ENCODE assay signal across 16 mouse cellular contexts in the genomic region with DNA sequence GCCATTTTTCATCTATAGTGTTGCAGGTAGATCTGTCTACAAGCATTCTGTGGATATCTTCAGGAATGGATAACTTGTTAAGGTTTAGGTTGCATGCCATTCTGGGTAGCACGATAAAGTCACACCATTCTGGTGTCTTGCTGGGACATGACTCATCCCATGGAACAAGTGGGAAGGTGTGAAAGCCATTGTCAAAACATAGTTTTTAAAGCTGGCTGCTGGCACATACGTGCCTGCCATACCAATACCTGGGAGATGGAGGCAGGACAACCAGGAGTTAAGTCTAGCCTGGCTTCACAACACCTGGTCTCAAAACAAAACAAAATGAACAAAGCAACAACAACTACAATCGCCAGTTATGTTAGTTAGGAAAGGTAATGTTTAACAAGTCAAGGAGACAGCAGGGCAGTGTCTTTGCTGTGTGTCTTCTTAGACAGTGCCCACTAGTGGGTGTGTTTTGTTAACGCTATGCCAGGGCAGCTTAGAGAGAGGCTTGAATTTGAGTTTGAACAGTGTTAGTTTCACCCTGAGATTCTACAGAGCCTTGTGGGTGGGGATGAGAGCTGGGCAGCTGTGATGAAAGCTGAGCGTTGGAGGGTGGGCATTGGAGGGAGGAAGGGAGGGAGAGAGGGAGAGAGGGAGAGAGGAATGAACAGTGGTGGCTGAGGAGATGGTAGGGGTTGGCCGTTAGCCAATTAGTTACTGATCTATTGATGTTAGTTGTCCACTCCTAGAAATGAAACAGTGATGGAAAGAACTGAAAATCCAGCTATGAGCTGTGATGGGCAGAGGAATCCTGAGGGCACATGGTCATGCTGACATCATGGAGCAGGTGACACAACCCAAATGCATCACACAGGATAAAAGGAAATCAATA. TPM values are rescaled to one million over a fixed set of nuclear protein-coding genes. Genes with fewer than 3 reads are reported as not detected.
A peak's percentile ranks its signal among the peaks of the same experiment; 100 is the strongest.
DNase-seq lines count a peak whose midpoint lies in the region; ATAC-seq lines count a peak whose summit lies in the region.
"Had no signal": no experiment of that assay in that cellular context is flagged by ENCODE, and none has a peak within 500 bp of the region (broad histone marks: within the 10 kb centered on the region; RNA-seq: fewer than 3 reads in every experiment).

No protein-coding gene starts in this region.

- no peaks in the 10 kb centered on the region for H3K27me3 ChIP-seq in kidney, embryonic 16.5 days (ENCODE audit: insufficient read depth, low read length)
- H3K27me3 ChIP-seq: midbrain, embryonic 15.5 days; neural tube, embryonic 12.5 days had no signal

- peak; percentile 61; the same call in 1 of the 2 replicates for ATAC-seq in kidney, embryonic 16.5 days (ENCODE audit: low FRiP score, low TSS enrichment)
- ATAC-seq: midbrain, embryonic 15.5 days had no signal

- H3K27ac ChIP-seq in kidney, embryonic 16.5 days (ENCODE audit: low read length) = no peak overlapping the region
- H3K27ac ChIP-seq: gastrocnemius, adult 2 months; heart, embryonic 10.5 days; hindbrain, embryonic 10.5 days; liver, embryonic 15.5 days; macrophage; midbrain, embryonic 15.5 days; neural tube, embryonic 12.5 days had no signal

- no peak overlapping the region for H3K4me3 ChIP-seq in kidney, embryonic 16.5 days (ENCODE audit: low read length)
- H3K4me3 ChIP-seq: gastrocnemius, adult 2 months; heart, embryonic 10.5 days; hindbrain, embryonic 10.5 days; liver, embryonic 15.5 days; midbrain, embryonic 15.5 days; neural tube, embryonic 12.5 days had no signal

- H3K9ac ChIP-seq in kidney, embryonic 16.5 days (replicated peaks; ENCODE audit: low read length) = no peak overlapping the region
- H3K9ac ChIP-seq: liver, embryonic 15.5 days; midbrain, embryonic 15.5 days; neural tube, embryonic 12.5 days had no signal

- H3K4me1 ChIP-seq in kidney, embryonic 16.5 days (ENCODE audit: insufficient read depth, low read length) = no peaks in the 10 kb centered on the region
- H3K4me1 ChIP-seq: liver, embryonic 15.5 days; midbrain, embryonic 15.5 days; neural tube, embryonic 12.5 days had no signal

- DNase-seq in kidney, adult 9 months = peak; percentile 71
- DNase-seq in kidney, postnatal 4 days = no peak
- DNase-seq in right cerebral cortex, postnatal 25 days = peak; percentile 21
- no peak for DNase-seq in right cerebral cortex, postnatal 10 days (ENCODE audit: low spot score in 2 of 2)
- peak; percentile 28 for DNase-seq in thymus, postnatal 4 days
- DNase-seq in adrenal gland, postnatal 4 days (ENCODE audit: low spot score in 2 of 2) = no peak
- DNase-seq: cerebellum, adult 11-12 months; embryo, embryonic 11 days; gastrocnemius, adult 2 months had no signal

- no peaks in the 10 kb centered on the region for H3K36me3 ChIP-seq in kidney, embryonic 16.5 days (ENCODE audit: insufficient read depth, low read length)
- H3K36me3 ChIP-seq: heart, embryonic 10.5 days; hindbrain, embryonic 10.5 days; liver, embryonic 15.5 days; midbrain, embryonic 15.5 days; neural tube, embryonic 12.5 days had no signal

- H3K9me3 ChIP-seq in kidney, embryonic 16.5 days (ENCODE audit: low read length) = no peaks in the 10 kb centered on the region
- H3K9me3 ChIP-seq: heart, embryonic 10.5 days; hindbrain, embryonic 10.5 days; liver, embryonic 15.5 days; midbrain, embryonic 15.5 days; neural tube, embryonic 12.5 days had no signal

- H3K4me2 ChIP-seq in kidney, embryonic 16.5 days (replicated peaks; ENCODE audit: low read depth, low read length) = no peak overlapping the region
- H3K4me2 ChIP-seq: liver, embryonic 15.5 days; midbrain, embryonic 15.5 days; neural tube, embryonic 12.5 days had no signal

- 58% methylated on average over 6 of the region's 6 CpGs for WGBS in kidney, embryonic 16.5 days

RNA-seq across cellular contexts. Expression of gene BC048679, which starts 18.3 kb away (rescaled TPM):
- polyA plus RNA-seq in kidney, embryonic 16.5 days (2015; fragmentation: Nextera tagmentation; extraction: Ambion mirVana) = not detected in 2 replicates
- total RNA-seq in adrenal gland, postnatal 4 days (2021) = not detected
- polyA plus RNA-seq: heart, embryonic 10.5 days; liver, embryonic 15.5 days; macrophage; midbrain, embryonic 15.5 days; neural tube, embryonic 12.5 days had no signal

RNA-seq across cellular contexts. Expression of gene Ap3b2, which starts 22.7 kb away (rescaled TPM):
- polyA plus RNA-seq in kidney, embryonic 16.5 days (2015; fragmentation: Nextera tagmentation; extraction: Ambion mirVana) = 1.0 and 1.5 TPM in 2 replicates
- total RNA-seq in adrenal gland, postnatal 4 days (2021) = 10 to 100 TPM; 15.3 to 19.2 TPM
- polyA plus RNA-seq: macrophage had no signal

RNA-seq across cellular contexts. Expression of gene Fsd2, which starts 50.4 kb away (rescaled TPM):
- 0.19 and 0.27 TPM in 2 replicates for polyA plus RNA-seq in kidney, embryonic 16.5 days (2015; fragmentation: Nextera tagmentation; extraction: Ambion mirVana)
- total RNA-seq in adrenal gland, postnatal 4 days (2021) = 1 to 10 TPM; 2.4 to 4.5 TPM

RNA-seq across cellular contexts. Expression of gene Whamm, which starts 54.7 kb away (rescaled TPM):
- 1.2 and 3.4 TPM in 2 replicates for polyA plus RNA-seq in kidney, embryonic 16.5 days (2015; fragmentation: Nextera tagmentation; extraction: Ambion mirVana)
- total RNA-seq in adrenal gland, postnatal 4 days (2021) = 10 to 100 TPM; 18.8 to 21.5 TPM

Comparison
In these comparisons a context has a peak if more than half of its experiments do, and no peak if none do; other contexts are left out.
1. DNase-seq: peak in kidney, adult 9 months (single experiment), right cerebral cortex, postnatal 25 days (single experiment) and thymus, postnatal 4 days (single experiment); none in kidney, postnatal 4 days (0 of 2), right cerebral cortex, postnatal 10 days (0 of 2) and adrenal gland, postnatal 4 days (0 of 2).